Mouse (Mus musculus) hindbrain, embryonic 13.5 days (tissue): ENCODE results near the gene H2-DMb2. TPM values are rescaled to one million over a fixed set of nuclear protein-coding genes. Genes with fewer than 3 reads are reported as not detected.

Experiments used
- ATAC-seq: fragments of 200-750 bp; cut with Nextera tagmentation; 2 replicates; pipeline ENCODE4 v1.8.0; 2017; ENCODE audit warnings: moderate TSS enrichment; ENCODE audit not compliant: low FRiP score
- H3K27ac ChIP-seq: fragments of 300-500 bp; sonication (generic); 2 replicates; pipeline ENCODE4 v1.5.1; 2015; ENCODE audit warnings: inconsistent platforms, mild to moderate bottlenecking, moderate library complexity
- H3K27me3 ChIP-seq: fragments of 300-500 bp; sonication (generic); 2 replicates; pipeline ENCODE4 v1.6.1; 2015; ENCODE audit warnings: mild to moderate bottlenecking, inconsistent platforms
- H3K36me3 ChIP-seq: fragments of 300-500 bp; sonication (generic); 2 replicates; pipeline ENCODE4 v1.6.1; 2015; ENCODE audit warnings: mild to moderate bottlenecking, inconsistent platforms
- H3K4me1 ChIP-seq: fragments of 300-500 bp; sonication (generic); replicated peaks from 2 replicates; pipeline ENCODE4 v1.6.1; 2015; ENCODE audit warnings: inconsistent platforms
- H3K4me2 ChIP-seq: fragments of 300-500 bp; sonication (generic); 2 replicates; pipeline ENCODE4 v1.6.1; 2015; ENCODE audit warnings: inconsistent platforms, mild to moderate bottlenecking, moderate library complexity
- H3K4me3 ChIP-seq: fragments of 300-500 bp; sonication (generic); 2 replicates; pipeline ENCODE4 v1.5.1; 2015; ENCODE audit warnings: mild to moderate bottlenecking, inconsistent platforms
- H3K9ac ChIP-seq: fragments of 300-500 bp; sonication (generic); 2 replicates; pipeline ENCODE4 v1.6.1; 2015; ENCODE audit warnings: mild to moderate bottlenecking, inconsistent platforms
- H3K9me3 ChIP-seq: fragments of 300-500 bp; sonication (generic); 2 replicates; pipeline ENCODE4 v1.6.1; 2016; ENCODE audit warnings: inconsistent platforms
- WGBS: fragments of 180-500 bp; shearing (Covaris S2); methylation state at CpG from one replicate; pipeline ENCODE4 v1.1.7; 2015; 5-methylcytosine and 5-hydroxymethylcytosine counted together
- polyA plus RNA-seq: library from polyadenylated mRNA; unstranded; fragments of >200 nt; fragmentation: Nextera tagmentation; extraction: Ambion mirVana; gene quantifications from 2 replicates; pipeline ENCODE4 v1.2.1, GENCODE M21; 2015

H2-DMb2 gene
- polyA plus RNA-seq, 1 experiment from 2014 or later = 0.27 TPM

GRCm38 (mm10) chr17:34107109-34107867, 35.8 kb upstream of the H2-DMb2 start:
- Histone ChIP-seq H3K4me1 (peaks cover 7% of the 10 kb centered on the region), H3K9ac (no peak overlapping the region), H3K4me3 (no peak overlapping the region), H3K4me2 (no peak overlapping the region), H3K36me3 (peaks cover 34% of the 10 kb centered on the region), H3K27ac (no peak overlapping the region), H3K27me3 (no peaks in the 10 kb centered on the region), H3K9me3 (no peaks in the 10 kb centered on the region)
- WGBS = 88% methylated on average over 7 of the region's 7 CpGs
- ATAC-seq = no peak

- Histone ChIP-seq H3K27ac (no peak overlapping the region), H3K27me3 (no peaks in the 10 kb centered on the region), H3K4me1 (peaks cover 7% of the 10 kb centered on the region), H3K4me2 (no peak overlapping the region), H3K9ac (no peak overlapping the region), H3K36me3 (peaks cover 46% of the 10 kb centered on the region), H3K9me3 (no peaks in the 10 kb centered on the region), H3K4me3 (no peak overlapping the region)
- ATAC-seq = no peak
- 72% methylated on average over 6 of the region's 6 CpGs for WGBS
Measured at GRCm38 (mm10) chr17:34108460-34108859, 34.6 kb upstream of the H2-DMb2 start.

GRCm38 (mm10) chr17:34109038-34109805, 33.9 kb upstream of the H2-DMb2 start:
- Histone ChIP-seq H3K4me2 (no peak overlapping the region), H3K27ac (peak overlapping the region; percentile 48; the same call in 1 of the 2 replicates), H3K27me3 (no peaks in the 10 kb centered on the region), H3K4me1 (peaks cover 7% of the 10 kb centered on the region), H3K9ac (no peak overlapping the region), H3K4me3 (no peak overlapping the region), H3K36me3 (peaks cover 53% of the 10 kb centered on the region), H3K9me3 (no peaks in the 10 kb centered on the region)
- ATAC-seq = no peak
- WGBS = 81% methylated on average over 14 of the region's 14 CpGs

- Histone ChIP-seq H3K9ac (no peak overlapping the region), H3K4me2 (no peak overlapping the region), H3K27me3 (no peaks in the 10 kb centered on the region), H3K4me1 (peaks cover 8% of the 10 kb centered on the region), H3K36me3 (peaks cover 59% of the 10 kb centered on the region), H3K27ac (peak overlapping the region; percentile 48; the same call in 1 of the 2 replicates), H3K9me3 (no peaks in the 10 kb centered on the region), H3K4me3 (no peak overlapping the region)
- 73% methylated on average over 3 of the region's 3 CpGs for WGBS
- ATAC-seq = no peak
Measured at GRCm38 (mm10) chr17:34109806-34110195, 33.3 kb upstream of the H2-DMb2 start.

GRCm38 (mm10) chr17:34110309-34110708, 32.8 kb upstream of the H2-DMb2 start:
- Histone ChIP-seq H3K27me3 (no peaks in the 10 kb centered on the region), H3K4me3 (no peak overlapping the region), H3K9me3 (no peaks in the 10 kb centered on the region), H3K9ac (no peak overlapping the region), H3K4me1 (peaks cover 13% of the 10 kb centered on the region), H3K27ac (peak overlapping the region; percentile 48; the same call in 1 of the 2 replicates), H3K36me3 (peaks cover 64% of the 10 kb centered on the region), H3K4me2 (no peak overlapping the region)
- WGBS = 73% methylated on average over 8 of the region's 8 CpGs
- ATAC-seq = no peak

GRCm38 (mm10) chr17:34114114-34114513, 29.0 kb upstream of the H2-DMb2 start:
- no peaks in the 10 kb centered on the region for H3K27me3 ChIP-seq
- ATAC-seq = no peak
- no peak overlapping the region for H3K4me3 ChIP-seq
- peaks cover 38% of the 10 kb centered on the region for H3K4me1 ChIP-seq
- H3K9ac ChIP-seq = no peak overlapping the region
- WGBS = 93% methylated on average over 7 of the region's 7 CpGs
- H3K9me3 ChIP-seq = no peaks in the 10 kb centered on the region
- peaks cover 91% of the 10 kb centered on the region for H3K36me3 ChIP-seq
- no peak overlapping the region for H3K4me2 ChIP-seq
- H3K27ac ChIP-seq = no peak overlapping the region

GRCm38 (mm10) chr17:34116736-34117370, 26.3 kb upstream of the H2-DMb2 start:
- WGBS = 39% methylated on average over 7 of the region's 7 CpGs
- H3K27me3 ChIP-seq = no peaks in the 10 kb centered on the region
- H3K36me3 ChIP-seq = peaks cover 64% of the 10 kb centered on the region
- H3K4me2 ChIP-seq = peak overlapping the region; percentile 93
- no peak for ATAC-seq
- peak overlapping the region; percentile 97 for H3K9ac ChIP-seq
- H3K27ac ChIP-seq = 0 out of 2 replicates have a peak overlapping the region, but pooled peaks have one; percentile 3
- H3K4me1 ChIP-seq = peaks cover 31% of the 10 kb centered on the region
- peak overlapping the region; percentile 95 for H3K4me3 ChIP-seq
- no peaks in the 10 kb centered on the region for H3K9me3 ChIP-seq

- Histone ChIP-seq H3K4me3 (peak overlapping the region; percentile 95), H3K9me3 (no peaks in the 10 kb centered on the region), H3K4me1 (peaks cover 31% of the 10 kb centered on the region), H3K27me3 (no peaks in the 10 kb centered on the region), H3K36me3 (peaks cover 57% of the 10 kb centered on the region), H3K27ac (peak overlapping the region; percentile 100; the same call in 1 of the 2 replicates), H3K9ac (peak overlapping the region; percentile 97), H3K4me2 (peak overlapping the region; percentile 93)
- ATAC-seq = no peak
- WGBS = 1% methylated on average over 5 of the region's 5 CpGs
Measured at GRCm38 (mm10) chr17:34117421-34118112, 25.5 kb upstream of the H2-DMb2 start.

- WGBS = under 1% methylated on average over 67 of the region's 67 CpGs
- peaks cover 49% of the 10 kb centered on the region for H3K36me3 ChIP-seq
- no peak for ATAC-seq
- H3K27me3 ChIP-seq = no peaks in the 10 kb centered on the region
- H3K9ac ChIP-seq = peak overlapping the region; percentile 97
- H3K4me1 ChIP-seq = peaks cover 33% of the 10 kb centered on the region
- H3K4me3 ChIP-seq = peak overlapping the region; percentile 95
- peak overlapping the region; percentile 100 for H3K27ac ChIP-seq
- no peaks in the 10 kb centered on the region for H3K9me3 ChIP-seq
- peak overlapping the region; percentile 93 for H3K4me2 ChIP-seq
Measured at GRCm38 (mm10) chr17:34118113-34118872, 24.8 kb upstream of the H2-DMb2 start.

- Histone ChIP-seq H3K27ac (peak overlapping the region; percentile 100), H3K36me3 (peaks cover 44% of the 10 kb centered on the region), H3K4me1 (peaks cover 39% of the 10 kb centered on the region), H3K4me2 (peak overlapping the region; percentile 93), H3K27me3 (no peaks in the 10 kb centered on the region), H3K4me3 (peak overlapping the region; percentile 95), H3K9ac (peak overlapping the region; percentile 97), H3K9me3 (no peaks in the 10 kb centered on the region)
- no peak for ATAC-seq
- WGBS = 0% methylated on average over 38 of the region's 38 CpGs
Measured at GRCm38 (mm10) chr17:34118873-34119248, 24.2 kb upstream of the H2-DMb2 start.
